Comparison of ENCODE assay signal across 26 mouse cellular contexts in the genomic region with DNA sequence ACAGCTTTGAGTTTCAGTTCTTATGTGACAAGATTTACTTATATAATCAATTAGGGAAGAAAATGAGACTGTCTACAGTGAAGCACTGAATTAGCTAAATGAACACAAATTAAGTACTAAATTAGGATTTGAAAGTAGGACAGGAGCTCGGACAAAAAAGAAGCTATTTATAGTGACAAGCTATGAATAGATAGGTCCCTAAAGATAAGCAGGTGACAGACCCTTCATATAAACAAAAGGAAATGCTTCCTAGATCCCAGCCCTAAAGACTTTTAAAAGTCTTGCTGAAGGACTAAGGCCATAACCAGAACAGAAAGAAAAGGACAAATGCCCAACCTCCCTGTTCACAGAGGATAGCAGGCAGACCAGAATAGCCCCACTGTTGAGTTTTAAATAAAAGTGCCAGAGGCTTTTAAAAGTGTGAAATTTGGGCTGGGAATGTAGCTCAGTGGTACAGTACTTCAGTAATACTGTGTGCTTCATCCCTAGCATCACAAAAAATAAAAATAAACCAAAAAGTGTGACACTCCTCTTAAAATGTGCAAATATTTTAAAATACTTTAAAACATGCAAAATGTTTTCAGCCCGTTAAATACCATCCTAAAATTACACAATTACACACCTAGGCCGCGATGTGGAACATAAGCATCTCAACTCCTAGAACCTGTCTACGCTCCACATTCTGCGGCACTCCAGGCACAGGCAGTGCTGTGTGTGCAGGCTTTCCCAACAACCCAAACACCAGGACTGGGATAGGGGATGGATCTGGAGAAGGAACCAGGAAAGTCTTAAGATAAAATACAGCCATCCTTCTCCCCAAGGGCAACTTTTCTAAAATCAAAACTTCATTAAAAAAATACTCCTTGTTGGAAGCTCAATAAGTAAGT. TPM values are rescaled to one million over a fixed set of nuclear protein-coding genes. Genes with fewer than 3 reads are reported as not detected.
A peak's percentile ranks its signal among the peaks of the same experiment; 100 is the strongest.
DNase-seq lines count a peak whose midpoint lies in the region; ATAC-seq and TF ChIP-seq lines count a peak whose summit lies in the region.
"Had no signal": no experiment of that assay in that cellular context is flagged by ENCODE, and none has a peak within 500 bp of the region (broad histone marks: within the 10 kb centered on the region; RNA-seq: fewer than 3 reads in every experiment).

No protein-coding gene starts in this region.

- H3K4me3 ChIP-seq in heart, adult 2 months, result no peak overlapping the region
- H3K4me3 ChIP-seq in heart, embryonic 15.5 days, result no peak overlapping the region
- no peak overlapping the region for H3K4me3 ChIP-seq in midbrain, embryonic 11.5 days (ENCODE audit: low read depth, low read length)
- no peak overlapping the region for H3K4me3 ChIP-seq in midbrain, embryonic 14.5 days (replicated peaks; ENCODE audit: low read depth, low read length)
- H3K4me3 ChIP-seq in myocyte, result no peak overlapping the region
- H3K4me3 ChIP-seq: lung, embryonic 15.5 days; megakaryocyte, embryonic 14.5 days; midbrain, embryonic 15.5 days; neural tube, embryonic 15.5 days; stomach, embryonic 15.5 days had no signal

- no peak for ATAC-seq in heart, embryonic 15.5 days (replicated peaks; ENCODE audit: insufficient number of reproducible peaks, insufficient read depth, low FRiP score, low read depth)
- ATAC-seq in midbrain, embryonic 11.5 days (ENCODE audit: low FRiP score), result no peak
- ATAC-seq in midbrain, embryonic 14.5 days (ENCODE audit: low FRiP score, low TSS enrichment), result no peak
- ATAC-seq: forebrain, embryonic 14.5 days; hindbrain, postnatal 0 days; intestine, embryonic 16.5 days; midbrain, embryonic 15.5 days had no signal

- no peak for DNase-seq in heart, adult 2 months
- DNase-seq in heart, adult 8-10 months (ENCODE audit: low spot score), result no peak
- no peak for DNase-seq in heart, adult 9 months (ENCODE audit: low spot score in 2 of 2)
- peak; percentile 61 for DNase-seq in midbrain, embryonic 11.5 days (ENCODE audit: low spot score, missing footprints)
- DNase-seq in midbrain, embryonic 14.5 days, result no peak
- DNase-seq in right cerebral cortex, adult 18-20 months, result no peak
- DNase-seq: adrenal gland, postnatal 10 days; cerebellum, adult 9-10 months; gastrocnemius, postnatal 36 days; kidney, adult 9 months; kidney, postnatal 14 days; layer of hippocampus, postnatal 36 days; lung, postnatal 36 days; thymus, adult 18-20 months; thymus, postnatal 36 days had no signal

- H3K4me2 ChIP-seq in heart, embryonic 15.5 days, result peak overlapping the region; percentile 16; the same call in 1 of the 2 replicates
- H3K4me2 ChIP-seq in midbrain, embryonic 11.5 days, result no peak overlapping the region
- H3K4me2 ChIP-seq in midbrain, embryonic 14.5 days (ENCODE audit: low read length), result no peak overlapping the region
- peak overlapping the region; percentile 20 for H3K4me2 ChIP-seq in myocyte (ENCODE audit: low read depth)
- H3K4me2 ChIP-seq: liver, embryonic 11.5 days; lung, embryonic 15.5 days; midbrain, embryonic 15.5 days; neural tube, embryonic 15.5 days; stomach, embryonic 15.5 days had no signal

- H3K27me3 ChIP-seq in heart, adult 2 months (ENCODE audit: control insufficient read depth, insufficient read depth, low read length), result no peaks in the 10 kb centered on the region
- no peaks in the 10 kb centered on the region for H3K27me3 ChIP-seq in heart, embryonic 15.5 days
- no peaks in the 10 kb centered on the region for H3K27me3 ChIP-seq in midbrain, embryonic 11.5 days (ENCODE audit: control insufficient read depth, insufficient read depth, low read length)
- H3K27me3 ChIP-seq in midbrain, embryonic 14.5 days (ENCODE audit: control insufficient read depth, insufficient read depth, low read length), result no peaks in the 10 kb centered on the region
- H3K27me3 ChIP-seq in myocyte (ENCODE audit: control insufficient read depth, insufficient read depth, insufficient read length), result no peaks in the 10 kb centered on the region
- H3K27me3 ChIP-seq: lung, embryonic 15.5 days; megakaryocyte, embryonic 14.5 days; midbrain, embryonic 15.5 days; neural tube, embryonic 15.5 days; stomach, embryonic 15.5 days had no signal

- H3K36me3 ChIP-seq in heart, adult 2 months (ENCODE audit: control insufficient read depth, insufficient read depth, low read length), result peaks cover 20% of the 10 kb centered on the region
- no peaks in the 10 kb centered on the region for H3K36me3 ChIP-seq in heart, embryonic 15.5 days
- no peaks in the 10 kb centered on the region for H3K36me3 ChIP-seq in midbrain, embryonic 11.5 days (ENCODE audit: control insufficient read depth, insufficient read depth, low read length)
- H3K36me3 ChIP-seq in midbrain, embryonic 14.5 days (ENCODE audit: control insufficient read depth, insufficient read depth, low read length), result no peaks in the 10 kb centered on the region
- H3K36me3 ChIP-seq in myocyte (ENCODE audit: control insufficient read depth, insufficient read depth), result no peaks in the 10 kb centered on the region
- H3K36me3 ChIP-seq: lung, embryonic 15.5 days; midbrain, embryonic 15.5 days; neural tube, embryonic 15.5 days; stomach, embryonic 15.5 days had no signal

- intact Hi-C loops in heart, adult 2 months (cut with DNase I), result no loop called here

- no peak for TF ChIP-seq POLR2A in heart, adult 2 months (IDR thresholded peaks at IDR 0.05; ENCODE audit: insufficient read depth, low read depth, low read length)
- no peak for TF ChIP-seq POLR2A in myocyte (IDR thresholded peaks at IDR 0.05; ENCODE audit: insufficient read length, low read depth)

- no peaks in the 10 kb centered on the region for H3K9me3 ChIP-seq in heart, embryonic 15.5 days (replicated peaks)
- H3K9me3 ChIP-seq in midbrain, embryonic 11.5 days (ENCODE audit: control insufficient read depth, low read length), result no peaks in the 10 kb centered on the region
- no peaks in the 10 kb centered on the region for H3K9me3 ChIP-seq in midbrain, embryonic 14.5 days (ENCODE audit: control insufficient read depth, low read length)
- H3K9me3 ChIP-seq: lung, embryonic 15.5 days; megakaryocyte, embryonic 14.5 days; midbrain, embryonic 15.5 days; neural tube, embryonic 15.5 days; stomach, embryonic 15.5 days had no signal

- H3K79me2 ChIP-seq in heart, adult 2 months (replicated peaks; ENCODE audit: control insufficient read depth, insufficient read depth, low read length), result peaks cover 5% of the 10 kb centered on the region; the same call in 1 of the 2 replicates
- peaks cover 99% of the 10 kb centered on the region for H3K79me2 ChIP-seq in myocyte (ENCODE audit: control insufficient read depth, insufficient read depth)

- no peak overlapping the region for H3K9ac ChIP-seq in heart, adult 2 months (ENCODE audit: low read depth, low read length)
- H3K9ac ChIP-seq in heart, embryonic 15.5 days, result no peak overlapping the region
- H3K9ac ChIP-seq in midbrain, embryonic 11.5 days (ENCODE audit: low read length), result no peak overlapping the region
- H3K9ac ChIP-seq in midbrain, embryonic 14.5 days (replicated peaks; ENCODE audit: low read length), result no peak overlapping the region
- H3K9ac ChIP-seq: lung, embryonic 15.5 days; midbrain, embryonic 15.5 days; neural tube, embryonic 15.5 days; stomach, embryonic 15.5 days had no signal

- no peak overlapping the region for H3ac ChIP-seq in myocyte (ENCODE audit: control insufficient read depth, insufficient read length)

- 61% methylated on average over 6 of the region's 6 CpGs for WGBS in heart, adult 2 months
- 49% methylated on average over 6 of the region's 6 CpGs for WGBS in heart, embryonic 15.5 days
- WGBS in midbrain, embryonic 11.5 days, result 84% methylated on average over 6 of the region's 6 CpGs
- 78% methylated on average over 6 of the region's 6 CpGs for WGBS in midbrain, embryonic 14.5 days

- H3K27ac ChIP-seq in heart, adult 2 months, result peak overlapping the region; percentile 71
- H3K27ac ChIP-seq in heart, embryonic 15.5 days, result peak overlapping the region; percentile 44
- H3K27ac ChIP-seq in midbrain, embryonic 11.5 days (ENCODE audit: low read depth, low read length), result no peak overlapping the region
- H3K27ac ChIP-seq in midbrain, embryonic 14.5 days (replicated peaks; ENCODE audit: low read depth, low read length), result no peak overlapping the region
- H3K27ac ChIP-seq: hindbrain, postnatal 0 days; lung, embryonic 15.5 days; midbrain, embryonic 15.5 days; neural tube, embryonic 15.5 days; stomach, embryonic 15.5 days had no signal

- no peak for TF ChIP-seq CTCF in heart, adult 2 months (IDR thresholded peaks at IDR 0.05)

- H3K4me1 ChIP-seq in heart, adult 2 months (ENCODE audit: control insufficient read depth, insufficient read depth, low read length), result peaks cover 12% of the 10 kb centered on the region
- peaks cover 31% of the 10 kb centered on the region for H3K4me1 ChIP-seq in heart, embryonic 15.5 days (replicated peaks)
- peaks cover 5% of the 10 kb centered on the region for H3K4me1 ChIP-seq in midbrain, embryonic 11.5 days (ENCODE audit: control insufficient read depth, insufficient read depth, low read length)
- H3K4me1 ChIP-seq in midbrain, embryonic 14.5 days (ENCODE audit: control insufficient read depth, insufficient read depth, low read length), result peaks cover 7% of the 10 kb centered on the region; the same call in 1 of the 2 replicates
- H3K4me1 ChIP-seq: lung, embryonic 15.5 days; stomach, embryonic 15.5 days had no signal

- no peak for TF ChIP-seq EP300 in heart, adult 2 months (IDR thresholded peaks at IDR 0.05; ENCODE audit: insufficient read depth, low read depth, low read length)

TF ChIP-seq in myocyte, 11 proteins besides CTCF, POLR2A, EP300 and RAD21 (continues in another document):
- TF ChIP-seq USF1 (IDR thresholded peaks at IDR 0.05; ENCODE audit: low read depth), result no peak
- no peak for TF ChIP-seq MYOD1 (IDR thresholded peaks at IDR 0.05; ENCODE audit: control insufficient read depth in 1 of 3, insufficient read length in 2 of 3, low read depth in 2 of 3)
- TF ChIP-seq REST (IDR thresholded peaks at IDR 0.05; ENCODE audit: insufficient read depth, insufficient read length), result no peak
- no peak for TF ChIP-seq POLR2AphosphoS2 (IDR thresholded peaks at IDR 0.05; ENCODE audit: insufficient read length, low read depth)
- TF ChIP-seq CEBPB (IDR thresholded peaks at IDR 0.05; ENCODE audit: insufficient read depth, poor library complexity, severe bottlenecking), result no peak
- TF ChIP-seq MYOG (IDR thresholded peaks at IDR 0.05; ENCODE audit: control insufficient read depth in 1 of 3, insufficient read depth in 1 of 3, insufficient read length in 2 of 3, low read depth in 2 of 3), result no peak
- no peak for TF ChIP-seq E2F4 (IDR thresholded peaks at IDR 0.05; ENCODE audit: insufficient read depth)
- no peak for TF ChIP-seq SRF (IDR thresholded peaks at IDR 0.05; ENCODE audit: control insufficient read depth, insufficient read length, low read depth)

RNA-seq across cellular contexts. Expression of a gene that starts 9.0 kb away (rescaled TPM):
- total RNA-seq in heart, adult 2 months (2021), result 10 to 100 TPM in 1 of 2 experiments, 1 to 10 TPM in 1; 8.2 to 11.4 TPM
- 7.6 and 8.6 TPM in 2 replicates for polyA plus RNA-seq in heart, adult 2 months (2012; rRNA removed)
- 10 to 100 TPM in 3 of 4 experiments, 1 to 10 TPM in 1; 9.7 to 16.5 (median 11.5) TPM for total RNA-seq in heart, adult 8-10 months (2022)
- polyA plus RNA-seq in heart, embryonic 15.5 days (2015; fragmentation: Nextera tagmentation; extraction: Ambion mirVana), result 8.4 and 11.4 TPM in 2 replicates
- 31.3 and 32.1 TPM in 2 replicates for polyA plus RNA-seq in midbrain, embryonic 11.5 days (2014; fragmentation: Nextera tagmentation; extraction: Ambion mirVana)
- polyA plus RNA-seq in midbrain, embryonic 14.5 days (2014; fragmentation: Nextera tagmentation; extraction: Ambion mirVana), result 26.9 and 27.9 TPM in 2 replicates
- polyA plus RNA-seq in myocyte (2012; fragmentation: generic; extraction: Trizol), result 2.1 TPM

Comparison
In these comparisons a context has a peak if more than half of its experiments do, and no peak if none do; other contexts are left out.
1. H3K27ac ChIP-seq: peak in heart, adult 2 months (single experiment) and heart, embryonic 15.5 days (single experiment); none in midbrain, embryonic 11.5 days (single experiment) and midbrain, embryonic 14.5 days (single experiment).
2. H3K4me2 ChIP-seq: peak in heart, embryonic 15.5 days (single experiment) and myocyte (single experiment); none in midbrain, embryonic 11.5 days (single experiment) and midbrain, embryonic 14.5 days (single experiment).